Mouse (Mus musculus): ENCODE measurements at regions not wholly inside any gene's neighbourhood (a gene's known extent, or its start where the extent isn't known, plus 50 kb on each side); places are given as distances from the start of the nearest gene placed in this dataset.
"Not testable (repeated sequence)": the region's sequence is repeated elsewhere in the genome, so short reads cannot be mapped to it uniquely, and the experiment has no call there.

- no peak for DNase-seq
Observed at GRCm38 (mm10) chr13:25700965-25701364, 430.7 kb upstream of the Nrsn1 start.

GRCm38 (mm10) chr13:25695956-25696355 lies 425.7 kb upstream of the Nrsn1 start:
- DNase-seq = no peak

- no peak for DNase-seq
Observed at GRCm38 (mm10) chr13:25695017-25695604, 424.8 kb upstream of the Nrsn1 start.

- no peak for DNase-seq
Observed at GRCm38 (mm10) chr13:25678221-25678735, 408.0 kb upstream of the Nrsn1 start.

GRCm38 (mm10) chr13:25675208-25675607 lies 404.9 kb upstream of the Nrsn1 start:
- DNase-seq = no peak

- no peak for DNase-seq
Observed at GRCm38 (mm10) chr13:25666022-25666421, 395.7 kb upstream of the Nrsn1 start.

GRCm38 (mm10) chr13:25664963-25665606 lies 394.8 kb upstream of the Nrsn1 start:
- DNase-seq = no peak

GRCm38 (mm10) chr13:25648430-25648786 lies 378.1 kb upstream of the Nrsn1 start:
- no peak for DNase-seq

GRCm38 (mm10) chr13:25647711-25648429 lies 377.6 kb upstream of the Nrsn1 start:
- no peak for DNase-seq

- DNase-seq = no peak
Observed at GRCm38 (mm10) chr13:25639522-25640291, 369.4 kb upstream of the Nrsn1 start.

GRCm38 (mm10) chr13:25629466-25629865 lies 359.2 kb upstream of the Nrsn1 start:
- no peak for DNase-seq

- no peak for DNase-seq
Observed at GRCm38 (mm10) chr13:25617578-25617977, 347.3 kb upstream of the Nrsn1 start.

- DNase-seq = no peak
Observed at GRCm38 (mm10) chr13:25611986-25612385, 341.7 kb upstream of the Nrsn1 start.

GRCm38 (mm10) chr13:25609641-25610040 lies 339.3 kb upstream of the Nrsn1 start:
- no peak for DNase-seq

GRCm38 (mm10) chr13:25609241-25609640 lies 338.9 kb upstream of the Nrsn1 start:
- DNase-seq = no peak

- not testable (repeated sequence) for DNase-seq
Observed at GRCm38 (mm10) chr13:25601351-25601750, 331.0 kb upstream of the Nrsn1 start.

GRCm38 (mm10) chr13:25594629-25595028 lies 324.3 kb upstream of the Nrsn1 start:
- no peak for DNase-seq

- DNase-seq = no peak
Observed at GRCm38 (mm10) chr13:25570641-25571040, 300.3 kb upstream of the Nrsn1 start.

- peak; percentile 4 for DNase-seq
Observed at GRCm38 (mm10) chr13:25562746-25563145, 292.4 kb upstream of the Nrsn1 start.

GRCm38 (mm10) chr13:25560339-25560738 lies 290.0 kb upstream of the Nrsn1 start:
- DNase-seq = no peak

GRCm38 (mm10) chr13:25554962-25555361 lies 284.7 kb upstream of the Nrsn1 start:
- no peak for DNase-seq

GRCm38 (mm10) chr13:25548551-25548950 lies 278.2 kb upstream of the Nrsn1 start:
- DNase-seq = no peak

Measured in cerebellum, adult 11-12 months (tissue).